Mouse (Mus musculus): ENCODE results near the gene Bcap29. TPM values are rescaled to one million over a fixed set of nuclear protein-coding genes. Genes with fewer than 3 reads are reported as not detected.
"Not testable (repeated sequence)": the region's sequence is repeated elsewhere in the genome, so short reads cannot be mapped to it uniquely, and the experiment has no call there.

The Bcap29 gene
- total RNA-seq, 2 experiments from 2014 or later: 30.6 to 34.5 TPM

GRCm38 (mm10) chr12:31581319-31581810, 53.1 kb downstream of the Bcap29 start:
- DNase-seq (ENCODE audit: low spot score): no peak
- intact Hi-C loops (cut with DNase I): no loop called here

- DNase-seq (ENCODE audit: low spot score): no peak
- intact Hi-C loops (cut with DNase I): no loop called here
These were observed 53.7 kb downstream of the Bcap29 start for GRCm38 (mm10) chr12:31580634-31581318.

- intact Hi-C loops (cut with DNase I): no loop called here
- DNase-seq (ENCODE audit: low spot score): no peak
These were observed 55.6 kb downstream of the Bcap29 start for GRCm38 (mm10) chr12:31578691-31579476.

GRCm38 (mm10) chr12:31574506-31574905, 60.0 kb downstream of the Bcap29 start:
- DNase-seq (ENCODE audit: low spot score): no peak
- intact Hi-C loops (cut with DNase I): no loop called here

- DNase-seq (ENCODE audit: low spot score): no peak
- intact Hi-C loops (cut with DNase I): no loop called here
These were observed 64.7 kb downstream of the Bcap29 start for GRCm38 (mm10) chr12:31569784-31570183.

- intact Hi-C loops (cut with DNase I): no loop called here
- DNase-seq (ENCODE audit: low spot score): no peak
These were observed 65.8 kb downstream of the Bcap29 start for GRCm38 (mm10) chr12:31568661-31569060.

GRCm38 (mm10) chr12:31567535-31567934, 66.9 kb downstream of the Bcap29 start:
- DNase-seq (ENCODE audit: low spot score); intact Hi-C loops (cut with DNase I): not testable (repeated sequence)

GRCm38 (mm10) chr12:31560712-31561111, 73.7 kb downstream of the Bcap29 start:
- intact Hi-C loops (cut with DNase I): no loop called here
- DNase-seq (ENCODE audit: low spot score): no peak

- no peak for DNase-seq (ENCODE audit: low spot score)
- intact Hi-C loops (cut with DNase I): no loop called here
These were observed 74.5 kb downstream of the Bcap29 start for GRCm38 (mm10) chr12:31560002-31560401.

- DNase-seq (ENCODE audit: low spot score): no peak
- intact Hi-C loops (cut with DNase I): no loop called here
These were observed 80.1 kb downstream of the Bcap29 start for GRCm38 (mm10) chr12:31554371-31554770.

- intact Hi-C loops (cut with DNase I): no loop called here
- no peak for DNase-seq (ENCODE audit: low spot score)
These were observed 83.2 kb downstream of the Bcap29 start for GRCm38 (mm10) chr12:31551252-31551651.

GRCm38 (mm10) chr12:31546061-31546460, 88.4 kb downstream of the Bcap29 start:
- intact Hi-C loops (cut with DNase I): no loop called here
- DNase-seq (ENCODE audit: low spot score): no peak

GRCm38 (mm10) chr12:31545219-31545618, 89.2 kb downstream of the Bcap29 start:
- intact Hi-C loops (cut with DNase I): no loop called here

GRCm38 (mm10) chr12:31541541-31541940, 92.9 kb downstream of the Bcap29 start:
- no peak for DNase-seq (ENCODE audit: low spot score)
- intact Hi-C loops (cut with DNase I): no loop called here

More at GRCm38 (mm10) chr12:31545219-31545618, 89.2 kb downstream of the Bcap29 start:
- DNase-seq (ENCODE audit: low spot score): no peak

Other genes starting within 250 kb of the Bcap29 start
- 1 to 10 TPM; 2.1 to 2.3 TPM for gene Slc26a3, start 243.8 kb downstream of the Bcap29 start, total RNA-seq (2021)
- 10 to 100 TPM; 10.1 to 11.1 TPM for gene Cbll1, start 135.0 kb downstream of the Bcap29 start, total RNA-seq (2021)
- gene Slc26a4, start 74.7 kb downstream of the Bcap29 start, total RNA-seq (2021): under 1 TPM; 0.08 to 0.13 TPM
- 1 to 10 TPM; 7.4 to 8.5 TPM for gene Dus4l, start 20.2 kb upstream of the Bcap29 start, total RNA-seq (2021)
- 10 to 100 TPM; 49.6 to 53.9 TPM for gene Cog5, start 20.2 kb upstream of the Bcap29 start, total RNA-seq (2021)
- gene Gpr22, start 79.3 kb upstream of the Bcap29 start, total RNA-seq (2021): 10 to 100 TPM; 19.5 to 20.5 TPM

All from heart, postnatal 25 days (tissue).